Mouse (Mus musculus): ENCODE data around the gene Gprc5a.
A peak's percentile ranks its signal among the peaks of the same experiment; 100 is the strongest.

- TF ChIP-seq POLR2A (IDR thresholded peaks at IDR 0.05; ENCODE audit: borderline replicate concordance, extremely low read depth, insufficient read depth, insufficient read length, poor library complexity, severe bottlenecking), result no peak
- peak; percentile 60; the same call in 1 of the 2 replicates for TF ChIP-seq CTCF (IDR thresholded peaks at IDR 0.05; ENCODE audit: borderline replicate concordance, extremely low read depth, insufficient read depth, insufficient read length)
Measured at GRCm38 (mm10) chr6:135026232-135026631, 39.2 kb upstream of the Gprc5a start.
